Mouse (Mus musculus) liver, embryonic 14.5 days (tissue): ENCODE data around the gene Sipa1l3. TPM values are rescaled to one million over a fixed set of nuclear protein-coding genes. Genes with fewer than 3 reads are reported as not detected.

Experiments used
- ATAC-seq: fragments of 200-750 bp; cut with Nextera tagmentation; 2 replicates; pipeline ENCODE4 v1.8.0; 2017; ENCODE audit warnings: moderate number of reproducible peaks, mild to moderate bottlenecking, moderate library complexity; ENCODE audit not compliant: insufficient read depth
- DNase-seq, 3 experiments: peaks; one replicate each; pipeline ENCODE4 v3.0.0-alpha.2; 2012 to 2013; ENCODE audit warnings: low read depth in 3 of 3, low spot score in 3 of 3
- H3K27ac ChIP-seq: fragments of 300-500 bp; sonication (generic); 2 replicates; pipeline ENCODE4 v1.5.1; 2014; ENCODE audit warnings: moderate library complexity, mild to moderate bottlenecking, control low read depth, inconsistent platforms
- H3K27me3 ChIP-seq: fragments of 300-500 bp; sonication (generic); 2 replicates; pipeline ENCODE4 v1.6.1; 2014; ENCODE audit warnings: mild to moderate bottlenecking, low read length, moderate library complexity; ENCODE audit not compliant: control insufficient read depth, insufficient read depth
- H3K36me3 ChIP-seq: fragments of 300-500 bp; sonication (generic); replicated peaks from 2 replicates; pipeline ENCODE4 v1.6.1; 2014; ENCODE audit warnings: low read depth; ENCODE audit not compliant: control insufficient read depth, insufficient read depth
- H3K4me1 ChIP-seq, 2 experiments: fragments of 200-500 bp in 1 of 2; fragments of 300-500 bp in 1 of 2; sonication (generic) in 1 of 2; replicated peaks; 2 replicates each; pipeline ENCODE4 v1.6.1; 2012 to 2014; ENCODE audit warnings: antibody characterized with exemption in 1 of 2, inconsistent platforms in 1 of 2, low read length in 1 of 2; ENCODE audit not compliant: control insufficient read depth in 2 of 2, insufficient read depth in 2 of 2
- H3K4me2 ChIP-seq: fragments of 300-500 bp; sonication (generic); 2 replicates; pipeline ENCODE4 v1.6.1; 2014; ENCODE audit warnings: low read depth, mild to moderate bottlenecking, control low read depth, moderate library complexity
- H3K4me3 ChIP-seq, 2 experiments: fragments of 200-500 bp in 1 of 2; fragments of 300-500 bp in 1 of 2; sonication (generic) in 1 of 2; 2 replicates each; pipeline ENCODE4 v1.5.1; 2012 to 2014; ENCODE audit warnings: low read depth in 2 of 2, low read length in 2 of 2, mild to moderate bottlenecking in 2 of 2, control low read depth in 1 of 2, inconsistent platforms in 1 of 2, moderate library complexity in 1 of 2; ENCODE audit not compliant: insufficient read depth in 1 of 2
- H3K9ac ChIP-seq: fragments of 300-500 bp; sonication (generic); replicated peaks from 2 replicates; pipeline ENCODE4 v1.6.1; 2014; ENCODE audit warnings: mild to moderate bottlenecking, control low read depth, moderate library complexity
- H3K9me3 ChIP-seq: fragments of 300-500 bp; sonication (generic); 2 replicates; pipeline ENCODE4 v1.6.1; 2016; ENCODE audit warnings: low read length, mixed read lengths; ENCODE audit not compliant: control insufficient read depth
- CTCF ChIP-seq: IDR thresholded peaks from 2 replicates; pipeline ENCODE4 v1.5.1; 2016; ENCODE audit warnings: antibody characterized with exemption, low read depth, control low read depth
- EP300 ChIP-seq: IDR thresholded peaks from 2 replicates; pipeline ENCODE4 v1.6.1; 2016; ENCODE audit warnings: antibody characterized with exemption, low read depth
- WGBS: fragments of 180-500 bp; shearing (Covaris S2); extraction: QIAGEN DNeasy Blood & Tissue Kit; methylation state at CpG from one replicate; pipeline ENCODE4 v1.1.7; 2014; ENCODE audit not compliant: insufficient replicate concordance; 5-methylcytosine and 5-hydroxymethylcytosine counted together
- polyA plus RNA-seq, 2 experiments: library from polyadenylated mRNA; depleted of rRNA in 1 of 2; stranded (reverse) in 1 of 2; unstranded in 1 of 2; fragments of >200 nt; fragmentation: Nextera tagmentation in 1 of 2; extraction: Ambion mirVana in 1 of 2; gene quantifications; 2 replicates each; pipeline versions ENCODE4 v1.2.1 to v1.2.3; 2012 to 2014

Gene Sipa1l3
- polyA plus RNA-seq, 2 experiments = 1.8 to 4.9 TPM

GRCm38 (mm10) chr7:29496332-29496731 is 22.1 kb downstream of the Sipa1l3 start:
- no peaks in the 10 kb centered on the region for H3K36me3 ChIP-seq
- TF ChIP-seq EP300 (no peak), CTCF (no peak)
- no peak overlapping the region for H3K27ac ChIP-seq
- H3K4me2 ChIP-seq = no peak overlapping the region
- H3K4me3 ChIP-seq = no peak overlapping the region
- ATAC-seq (no peak), DNase-seq (no peak)
- no peaks in the 10 kb centered on the region for H3K9me3 ChIP-seq
- peaks cover 0 to 10% of the 10 kb centered on the region in 2 experiments; a peak in 2 of 4 replicates for H3K4me1 ChIP-seq
- no peak overlapping the region for H3K9ac ChIP-seq
- H3K27me3 ChIP-seq = no peaks in the 10 kb centered on the region
- 71% methylated on average over 4 of the region's 4 CpGs for WGBS

GRCm38 (mm10) chr7:29495880-29496279 is 22.6 kb downstream of the Sipa1l3 start:
- Histone ChIP-seq H3K27me3 (no peaks in the 10 kb centered on the region), H3K4me2 (no peak overlapping the region), H3K9ac (no peak overlapping the region), H3K4me1 (peaks cover 0 to 10% of the 10 kb centered on the region in 2 experiments; a peak in 2 of 4 replicates), H3K36me3 (no peaks in the 10 kb centered on the region), H3K27ac (no peak overlapping the region), H3K4me3 (no peak overlapping the region), H3K9me3 (no peaks in the 10 kb centered on the region)
- 73% methylated on average over 4 of the region's 4 CpGs for WGBS
- DNase-seq = no peak
- TF ChIP-seq CTCF (no peak), EP300 (no peak)
- ATAC-seq = no peak

- DNase-seq (no peak), ATAC-seq (no peak)
- no peak for TF ChIP-seq CTCF
- no peak for TF ChIP-seq EP300
- no peak overlapping the region for H3K27ac ChIP-seq
- no peak overlapping the region for H3K9ac ChIP-seq
- no peaks in the 10 kb centered on the region for H3K9me3 ChIP-seq
- H3K4me1 ChIP-seq = peaks cover 0 to 10% of the 10 kb centered on the region in 2 experiments; a peak in 2 of 4 replicates
- no peaks in the 10 kb centered on the region for H3K27me3 ChIP-seq
- H3K36me3 ChIP-seq = no peaks in the 10 kb centered on the region
- H3K4me3 ChIP-seq = no peak overlapping the region
- WGBS = 80% methylated on average over 11 of the region's 11 CpGs
- H3K4me2 ChIP-seq = no peak overlapping the region
These were observed 23.6 kb downstream of the Sipa1l3 start for GRCm38 (mm10) chr7:29494854-29495253.

GRCm38 (mm10) chr7:29494015-29494414 is 24.4 kb downstream of the Sipa1l3 start:
- H3K4me1 ChIP-seq = peaks cover 0 to 10% of the 10 kb centered on the region in 2 experiments; a peak in 2 of 4 replicates

GRCm38 (mm10) chr7:29492992-29493391 is 25.4 kb downstream of the Sipa1l3 start:
- no peak overlapping the region for H3K4me2 ChIP-seq
- ATAC-seq (no peak), DNase-seq (no peak)
- no peaks in the 10 kb centered on the region for H3K36me3 ChIP-seq
- H3K27ac ChIP-seq = no peak overlapping the region
- H3K9me3 ChIP-seq = no peaks in the 10 kb centered on the region
- TF ChIP-seq CTCF (no peak), EP300 (no peak)
- H3K27me3 ChIP-seq = no peaks in the 10 kb centered on the region
- H3K4me3 ChIP-seq = no peak overlapping the region
- 68% methylated on average over 1 of the region's 1 CpGs for WGBS
- H3K9ac ChIP-seq = no peak overlapping the region
- peaks cover 0 to 10% of the 10 kb centered on the region in 2 experiments; a peak in 2 of 4 replicates for H3K4me1 ChIP-seq

More at GRCm38 (mm10) chr7:29494015-29494414, 24.4 kb downstream of the Sipa1l3 start:
- no peaks in the 10 kb centered on the region for H3K9me3 ChIP-seq
- H3K36me3 ChIP-seq = no peaks in the 10 kb centered on the region
- no peak for DNase-seq
- H3K27ac ChIP-seq = no peak overlapping the region
- no peaks in the 10 kb centered on the region for H3K27me3 ChIP-seq
- no peak overlapping the region for H3K9ac ChIP-seq
- H3K4me3 ChIP-seq = no peak overlapping the region
- WGBS = 67% methylated on average over 5 of the region's 5 CpGs
- TF ChIP-seq CTCF = no peak
- no peak for TF ChIP-seq EP300
- no peak for ATAC-seq
- no peak overlapping the region for H3K4me2 ChIP-seq
